Mouse (Mus musculus) intestine, embryonic 15.5 days (tissue): ENCODE measurements around the gene Scn1b. TPM values are rescaled to one million over a fixed set of nuclear protein-coding genes. Genes with fewer than 3 reads are reported as not detected.
A peak's percentile ranks its signal among the peaks of the same experiment; 100 is the strongest.

ENCODE experiments used
- ATAC-seq: fragments of 200-750 bp; cut with Nextera tagmentation; 2 replicates; pipeline ENCODE4 v1.8.0; 2017; ENCODE audit warnings: moderate TSS enrichment, moderate library complexity
- H3K27ac ChIP-seq: fragments of 300-500 bp; sonication (generic); 2 replicates; pipeline ENCODE4 v1.5.1; 2015; ENCODE audit warnings: mild to moderate bottlenecking, inconsistent platforms
- H3K27me3 ChIP-seq: fragments of 300-500 bp; sonication (generic); replicated peaks from 2 replicates; pipeline ENCODE4 v1.6.1; 2015; ENCODE audit warnings: inconsistent platforms
- H3K36me3 ChIP-seq: fragments of 300-500 bp; sonication (generic); 2 replicates; pipeline ENCODE4 v1.6.1; 2015; ENCODE audit warnings: inconsistent platforms
- H3K4me1 ChIP-seq: fragments of 300-500 bp; sonication (generic); replicated peaks from 2 replicates; pipeline ENCODE4 v1.6.1; 2015; ENCODE audit warnings: inconsistent platforms
- H3K4me2 ChIP-seq: fragments of 300-500 bp; sonication (generic); replicated peaks from 2 replicates; pipeline ENCODE4 v1.6.1; 2015; ENCODE audit warnings: mild to moderate bottlenecking, inconsistent platforms
- H3K4me3 ChIP-seq: fragments of 300-500 bp; sonication (generic); replicated peaks from 2 replicates; pipeline ENCODE4 v1.5.1; 2015; ENCODE audit warnings: inconsistent platforms
- H3K9ac ChIP-seq: fragments of 300-500 bp; sonication (generic); 2 replicates; pipeline ENCODE4 v1.6.1; 2015; ENCODE audit warnings: inconsistent platforms
- H3K9me3 ChIP-seq: fragments of 300-500 bp; sonication (generic); 2 replicates; pipeline ENCODE4 v1.6.1; 2016; ENCODE audit warnings: inconsistent platforms
- WGBS: fragments of 180-500 bp; shearing (Covaris S2); methylation state at CpG from one replicate; pipeline ENCODE4 v1.1.7; 2015; 5-methylcytosine and 5-hydroxymethylcytosine counted together
- polyA plus RNA-seq: library from polyadenylated mRNA; unstranded; fragments of >200 nt; fragmentation: Nextera tagmentation; extraction: Ambion mirVana; gene quantifications from 2 replicates; pipeline ENCODE4 v1.2.1, GENCODE M21; 2015

The Scn1b gene
- polyA plus RNA-seq, 1 experiment from 2014 or later, result 1.8 TPM

- no peak overlapping the region for H3K4me2 ChIP-seq
- no peak overlapping the region for H3K27ac ChIP-seq
- no peaks in the 10 kb centered on the region for H3K9me3 ChIP-seq
- 0 out of 2 replicates have a peak, but pooled peaks cover 7% of the 10 kb centered on the region for H3K4me1 ChIP-seq
- H3K36me3 ChIP-seq, result no peaks in the 10 kb centered on the region
- no peaks in the 10 kb centered on the region for H3K27me3 ChIP-seq
- H3K4me3 ChIP-seq, result no peak overlapping the region
- ATAC-seq, result no peak
- 86% methylated on average over 5 of the region's 5 CpGs for WGBS
- no peak overlapping the region for H3K9ac ChIP-seq
Measured at GRCm38 (mm10) chr7:31109796-31110195, 17.0 kb downstream of the Scn1b start.

GRCm38 (mm10) chr7:31109091-31109490 is 17.7 kb downstream of the Scn1b start:
- Histone ChIP-seq H3K4me2 (no peak overlapping the region), H3K9me3 (no peaks in the 10 kb centered on the region), H3K27ac (no peak overlapping the region), H3K27me3 (no peaks in the 10 kb centered on the region), H3K4me3 (no peak overlapping the region), H3K9ac (no peak overlapping the region), H3K4me1 (0 out of 2 replicates have a peak, but pooled peaks cover 7% of the 10 kb centered on the region), H3K36me3 (no peaks in the 10 kb centered on the region)
- ATAC-seq, result 0 out of 2 replicates have a peak, but pooled peaks have one; percentile 14
- WGBS, result 40% methylated on average over 7 of the region's 7 CpGs

GRCm38 (mm10) chr7:31107781-31108180 is 19.0 kb downstream of the Scn1b start:
- ATAC-seq, result no peak
- Histone ChIP-seq H3K4me1 (0 out of 2 replicates have a peak, but pooled peaks cover 7% of the 10 kb centered on the region), H3K4me3 (no peak overlapping the region), H3K9me3 (no peaks in the 10 kb centered on the region), H3K27me3 (no peaks in the 10 kb centered on the region), H3K4me2 (no peak overlapping the region), H3K36me3 (no peaks in the 10 kb centered on the region), H3K27ac (no peak overlapping the region), H3K9ac (no peak overlapping the region)
- WGBS, result 86% methylated on average over 11 of the region's 11 CpGs

- Histone ChIP-seq H3K36me3 (no peaks in the 10 kb centered on the region), H3K4me1 (0 out of 2 replicates have a peak, but pooled peaks cover 2% of the 10 kb centered on the region), H3K4me3 (no peak overlapping the region), H3K9me3 (no peaks in the 10 kb centered on the region), H3K9ac (no peak overlapping the region), H3K27ac (no peak overlapping the region), H3K4me2 (no peak overlapping the region), H3K27me3 (no peaks in the 10 kb centered on the region)
- ATAC-seq, result no peak
- WGBS, result 50% methylated on average over 3 of the region's 3 CpGs
Measured at GRCm38 (mm10) chr7:31106166-31106565, 20.6 kb downstream of the Scn1b start.

GRCm38 (mm10) chr7:31105061-31105768 is 21.6 kb downstream of the Scn1b start:
- H3K27me3 ChIP-seq, result no peaks in the 10 kb centered on the region
- no peak for ATAC-seq
- H3K4me1 ChIP-seq, result no peaks in the 10 kb centered on the region

GRCm38 (mm10) chr7:31100786-31101185 is 26.0 kb downstream of the Scn1b start:
- Histone ChIP-seq H3K27ac (no peak overlapping the region), H3K4me1 (no peaks in the 10 kb centered on the region), H3K27me3 (no peaks in the 10 kb centered on the region), H3K9ac (no peak overlapping the region), H3K36me3 (no peaks in the 10 kb centered on the region), H3K9me3 (no peaks in the 10 kb centered on the region), H3K4me2 (no peak overlapping the region), H3K4me3 (no peak overlapping the region)
- no peak for ATAC-seq
- WGBS, result 71% methylated on average over 14 of the region's 14 CpGs

More at GRCm38 (mm10) chr7:31105061-31105768, 21.6 kb downstream of the Scn1b start:
- no peaks in the 10 kb centered on the region for H3K9me3 ChIP-seq
- H3K36me3 ChIP-seq, result no peaks in the 10 kb centered on the region
- no peak overlapping the region for H3K4me3 ChIP-seq
- 57% methylated on average over 15 of the region's 15 CpGs for WGBS
- H3K27ac ChIP-seq, result no peak overlapping the region
- no peak overlapping the region for H3K4me2 ChIP-seq
- no peak overlapping the region for H3K9ac ChIP-seq

- H3K4me1 ChIP-seq, result no peaks in the 10 kb centered on the region
Measured at GRCm38 (mm10) chr7:31099612-31099982, 27.2 kb downstream of the Scn1b start.

GRCm38 (mm10) chr7:31098697-31099611 is 27.8 kb downstream of the Scn1b start:
- H3K4me2 ChIP-seq, result no peak overlapping the region
- WGBS, result 78% methylated on average over 22 of the region's 22 CpGs

More at GRCm38 (mm10) chr7:31099612-31099982, 27.2 kb downstream of the Scn1b start:
- WGBS, result 89% methylated on average over 6 of the region's 6 CpGs
- Histone ChIP-seq H3K36me3 (no peaks in the 10 kb centered on the region), H3K9me3 (no peaks in the 10 kb centered on the region), H3K4me2 (no peak overlapping the region), H3K27me3 (no peaks in the 10 kb centered on the region), H3K9ac (no peak overlapping the region), H3K27ac (no peak overlapping the region), H3K4me3 (no peak overlapping the region)
- no peak for ATAC-seq

GRCm38 (mm10) chr7:31097583-31098248 is 29.1 kb downstream of the Scn1b start:
- Histone ChIP-seq H3K27me3 (no peaks in the 10 kb centered on the region), H3K4me2 (peak overlapping the region; percentile 55), H3K4me3 (peak overlapping the region; percentile 23), H3K9ac (0 out of 2 replicates have a peak overlapping the region, but pooled peaks have one; percentile 28), H3K36me3 (no peaks in the 10 kb centered on the region), H3K4me1 (no peaks in the 10 kb centered on the region), H3K27ac (no peak overlapping the region), H3K9me3 (no peaks in the 10 kb centered on the region)
- peak; percentile 93 for ATAC-seq
- 37% methylated on average over 20 of the region's 20 CpGs for WGBS

More at GRCm38 (mm10) chr7:31098697-31099611, 27.8 kb downstream of the Scn1b start:
- H3K27ac ChIP-seq, result no peak overlapping the region
- H3K4me1 ChIP-seq, result no peaks in the 10 kb centered on the region
- H3K27me3 ChIP-seq, result no peaks in the 10 kb centered on the region
- H3K4me3 ChIP-seq, result no peak overlapping the region
- no peaks in the 10 kb centered on the region for H3K9me3 ChIP-seq
- no peak for ATAC-seq
- H3K9ac ChIP-seq, result no peak overlapping the region
- no peaks in the 10 kb centered on the region for H3K36me3 ChIP-seq

GRCm38 (mm10) chr7:31096892-31097564 is 29.8 kb downstream of the Scn1b start:
- Histone ChIP-seq H3K27me3 (no peaks in the 10 kb centered on the region), H3K4me3 (no peak overlapping the region), H3K36me3 (no peaks in the 10 kb centered on the region), H3K4me1 (no peaks in the 10 kb centered on the region), H3K9me3 (no peaks in the 10 kb centered on the region), H3K9ac (no peak overlapping the region), H3K4me2 (no peak overlapping the region), H3K27ac (no peak overlapping the region)
- no peak for ATAC-seq
- 75% methylated on average over 9 of the region's 9 CpGs for WGBS

GRCm38 (mm10) chr7:31094774-31095501 is 31.9 kb downstream of the Scn1b start:
- Histone ChIP-seq H3K27ac (no peak overlapping the region), H3K4me3 (no peak overlapping the region), H3K4me2 (no peak overlapping the region), H3K36me3 (no peaks in the 10 kb centered on the region), H3K9me3 (no peaks in the 10 kb centered on the region), H3K27me3 (no peaks in the 10 kb centered on the region), H3K9ac (no peak overlapping the region), H3K4me1 (no peaks in the 10 kb centered on the region)
- 28% methylated on average over 12 of the region's 12 CpGs for WGBS
- no peak for ATAC-seq
